Mouse (Mus musculus): Measurements from ENCODE around the gene Gdap1l1.

DNA sequence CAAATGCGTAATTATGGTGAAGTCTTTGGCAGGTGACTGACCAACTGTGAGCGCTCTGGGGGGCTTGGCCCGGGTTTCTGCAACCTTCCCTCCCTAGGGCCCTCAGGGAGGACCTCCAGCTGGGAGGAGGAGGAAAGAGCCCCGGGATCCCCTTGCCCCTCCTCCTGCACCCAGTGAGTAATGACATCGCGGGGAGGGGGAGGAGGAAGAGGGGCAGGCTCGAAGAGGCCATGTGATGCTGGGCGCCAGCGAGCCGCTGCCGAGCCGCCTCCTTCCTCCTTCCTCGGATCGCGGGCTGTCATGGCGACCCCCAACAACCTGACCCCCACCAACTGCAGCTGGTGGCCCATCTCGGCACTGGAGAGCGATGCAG, at the start of gene Gdap1l1:
- TF ChIP-seq POLR2A (IDR thresholded peaks at IDR 0.05; ENCODE audit: insufficient read depth, low read depth, low read length) (no peak), CTCF (IDR thresholded peaks at IDR 0.05) (no peak)

All from heart, adult 2 months (tissue).